Mouse (Mus musculus) forebrain, embryonic 13.5 days (tissue): ENCODE measurements around the gene Tvp23a. TPM values are rescaled to one million over a fixed set of nuclear protein-coding genes. Genes with fewer than 3 reads are reported as not detected.

Experiments used
- ATAC-seq: fragments of 200-750 bp; cut with Nextera tagmentation; 2 replicates; pipeline ENCODE4 v1.8.0; 2017
- H3K27ac ChIP-seq: fragments of 300-500 bp; sonication (generic); 2 replicates; pipeline ENCODE4 v1.5.1; 2015; ENCODE audit warnings: inconsistent platforms, mild to moderate bottlenecking, moderate library complexity
- H3K27me3 ChIP-seq: fragments of 300-500 bp; sonication (generic); 2 replicates; pipeline ENCODE4 v1.6.1; 2015; ENCODE audit warnings: mild to moderate bottlenecking, inconsistent platforms
- H3K36me3 ChIP-seq: fragments of 300-500 bp; sonication (generic); 2 replicates; pipeline ENCODE4 v1.6.1; 2015; ENCODE audit warnings: mild to moderate bottlenecking, inconsistent platforms; ENCODE audit not compliant: poor library complexity, severe bottlenecking
- H3K4me1 ChIP-seq: fragments of 300-500 bp; sonication (generic); 2 replicates; pipeline ENCODE4 v1.6.1; 2015; ENCODE audit warnings: inconsistent platforms
- H3K4me2 ChIP-seq: fragments of 300-500 bp; sonication (generic); 2 replicates; pipeline ENCODE4 v1.6.1; 2015; ENCODE audit warnings: inconsistent platforms, mild to moderate bottlenecking, moderate library complexity
- H3K4me3 ChIP-seq: fragments of 300-500 bp; sonication (generic); 2 replicates; pipeline ENCODE4 v1.5.1; 2015; ENCODE audit warnings: mild to moderate bottlenecking, inconsistent platforms
- H3K9ac ChIP-seq: fragments of 300-500 bp; sonication (generic); 2 replicates; pipeline ENCODE4 v1.6.1; 2015; ENCODE audit warnings: mild to moderate bottlenecking, inconsistent platforms
- H3K9me3 ChIP-seq: fragments of 300-500 bp; sonication (generic); replicated peaks from 2 replicates; pipeline ENCODE4 v1.6.1; 2016; ENCODE audit warnings: inconsistent platforms
- WGBS: fragments of 180-500 bp; shearing (Covaris S2); methylation state at CpG from one replicate; pipeline ENCODE4 v1.1.7; 2015; 5-methylcytosine and 5-hydroxymethylcytosine counted together
- polyA plus RNA-seq: library from polyadenylated mRNA; unstranded; fragments of >200 nt; fragmentation: Nextera tagmentation; extraction: Ambion mirVana; gene quantifications from 2 replicates; pipeline ENCODE4 v1.2.1, GENCODE M21; 2015

Gene Tvp23a
- polyA plus RNA-seq, 1 experiment from 2014 or later = 37.1 TPM

DNA sequence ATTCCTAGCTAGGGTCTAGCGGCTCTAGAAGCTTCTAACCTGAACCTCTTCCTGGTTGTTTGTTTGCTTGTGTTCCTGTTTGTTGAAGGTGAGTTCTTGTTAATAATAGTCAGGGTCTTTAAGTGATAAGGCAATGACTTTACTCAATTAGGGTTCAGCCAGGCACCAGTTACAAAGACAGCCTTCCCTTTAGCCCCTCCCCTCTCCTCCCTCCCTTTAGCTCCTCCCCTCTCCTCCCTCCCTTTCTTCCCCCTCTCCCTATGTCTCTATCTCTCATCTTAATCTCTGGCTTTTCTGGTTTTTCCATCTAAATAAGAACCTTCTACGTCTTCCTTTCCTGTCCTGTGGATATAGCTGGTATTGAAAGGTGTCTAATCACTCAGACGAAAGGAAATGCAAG is 62.6 kb downstream of the Tvp23a start:
- ATAC-seq = no peak
- Histone ChIP-seq H3K27ac (no peak overlapping the region), H3K4me1 (no peaks in the 10 kb centered on the region), H3K9me3 (no peaks in the 10 kb centered on the region), H3K4me2 (no peak overlapping the region), H3K9ac (no peak overlapping the region), H3K27me3 (no peaks in the 10 kb centered on the region), H3K4me3 (no peak overlapping the region), H3K36me3 (no peaks in the 10 kb centered on the region)
- WGBS = 74% methylated on average over 3 of the region's 3 CpGs

DNA sequence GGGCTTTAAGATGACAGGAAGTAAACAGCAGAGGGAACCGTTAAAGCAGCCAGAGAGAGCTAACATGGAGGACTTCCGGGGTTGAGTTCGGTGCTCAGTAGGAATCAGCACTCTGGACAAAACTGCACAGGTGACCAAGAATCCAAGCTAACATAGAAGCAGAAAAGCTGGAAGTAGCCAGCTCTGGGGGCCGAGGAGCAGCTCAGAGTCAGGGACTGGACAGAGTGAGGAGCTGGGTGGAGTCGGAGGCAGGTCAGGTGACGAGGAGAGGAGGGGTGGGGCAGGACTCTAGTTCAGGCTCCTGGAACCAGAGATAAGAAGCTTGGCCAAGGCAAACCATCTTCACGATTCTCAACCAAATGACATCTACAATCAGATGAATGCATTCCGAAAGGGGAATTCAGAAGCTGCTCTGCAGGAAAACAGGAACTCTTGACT is 63.1 kb downstream of the Tvp23a start:
- no peak for ATAC-seq
- H3K27me3 ChIP-seq = no peaks in the 10 kb centered on the region
- no peak overlapping the region for H3K4me3 ChIP-seq
- H3K27ac ChIP-seq = no peak overlapping the region
- no peak overlapping the region for H3K9ac ChIP-seq
- H3K4me2 ChIP-seq = 0 out of 2 replicates have a peak overlapping the region, but pooled peaks have one; percentile 10
- no peaks in the 10 kb centered on the region for H3K4me1 ChIP-seq
- H3K36me3 ChIP-seq = no peaks in the 10 kb centered on the region
- no peaks in the 10 kb centered on the region for H3K9me3 ChIP-seq
- 42% methylated on average over 8 of the region's 8 CpGs for WGBS

DNA sequence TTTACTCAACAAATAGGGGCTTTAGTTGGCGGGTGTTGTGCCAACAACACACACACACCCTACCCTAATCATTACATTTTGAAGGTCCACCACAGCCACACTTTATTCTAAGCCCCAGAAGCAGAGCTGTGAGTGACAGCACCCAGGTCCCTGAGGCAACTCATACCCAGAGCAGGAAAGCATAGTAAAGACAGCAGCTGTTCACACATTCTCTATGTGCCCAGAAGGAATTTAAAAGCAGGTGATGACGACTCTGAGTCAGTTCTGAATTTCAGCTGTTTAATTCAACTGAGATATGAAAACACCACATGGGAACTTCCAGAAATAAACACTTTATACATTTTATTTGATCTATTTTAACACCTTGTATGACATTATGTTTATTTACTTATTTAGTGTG is 67.6 kb downstream of the Tvp23a start:
- H3K4me3 ChIP-seq = no peak overlapping the region
- no peak for ATAC-seq
- peaks cover 7% of the 10 kb centered on the region for H3K4me1 ChIP-seq
- WGBS = 70% methylated on average over 2 of the region's 2 CpGs
- H3K36me3 ChIP-seq = no peaks in the 10 kb centered on the region
- no peak overlapping the region for H3K9ac ChIP-seq
- no peak overlapping the region for H3K4me2 ChIP-seq
- no peaks in the 10 kb centered on the region for H3K27me3 ChIP-seq
- H3K27ac ChIP-seq = no peak overlapping the region
- no peaks in the 10 kb centered on the region for H3K9me3 ChIP-seq

DNA sequence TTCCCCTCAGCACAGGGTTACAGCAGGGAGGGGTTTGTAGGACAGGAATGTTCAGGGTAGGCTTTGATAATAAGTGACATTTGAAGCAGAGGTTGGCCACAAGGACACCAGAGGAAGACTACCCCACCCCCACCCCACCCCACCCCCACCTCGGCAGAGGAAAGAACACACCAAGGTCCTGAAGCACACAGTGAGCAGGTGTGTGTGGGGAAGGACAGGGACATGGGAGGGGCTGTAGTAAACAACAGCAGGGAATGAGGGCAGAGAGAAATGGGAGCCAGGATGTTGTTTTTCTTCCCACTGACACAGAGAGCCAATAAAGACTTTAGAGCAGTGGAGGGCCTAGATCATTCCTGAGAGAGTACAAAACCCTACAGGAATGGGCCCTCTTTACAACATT is 69.9 kb downstream of the Tvp23a start:
- no peaks in the 10 kb centered on the region for H3K36me3 ChIP-seq
- WGBS = 68% methylated on average over 1 of the region's 1 CpGs
- H3K9ac ChIP-seq = no peak overlapping the region
- H3K9me3 ChIP-seq = no peaks in the 10 kb centered on the region
- H3K4me3 ChIP-seq = no peak overlapping the region
- peaks cover 11% of the 10 kb centered on the region for H3K4me1 ChIP-seq
- no peaks in the 10 kb centered on the region for H3K27me3 ChIP-seq
- no peak for ATAC-seq
- no peak overlapping the region for H3K4me2 ChIP-seq
- no peak overlapping the region for H3K27ac ChIP-seq

DNA sequence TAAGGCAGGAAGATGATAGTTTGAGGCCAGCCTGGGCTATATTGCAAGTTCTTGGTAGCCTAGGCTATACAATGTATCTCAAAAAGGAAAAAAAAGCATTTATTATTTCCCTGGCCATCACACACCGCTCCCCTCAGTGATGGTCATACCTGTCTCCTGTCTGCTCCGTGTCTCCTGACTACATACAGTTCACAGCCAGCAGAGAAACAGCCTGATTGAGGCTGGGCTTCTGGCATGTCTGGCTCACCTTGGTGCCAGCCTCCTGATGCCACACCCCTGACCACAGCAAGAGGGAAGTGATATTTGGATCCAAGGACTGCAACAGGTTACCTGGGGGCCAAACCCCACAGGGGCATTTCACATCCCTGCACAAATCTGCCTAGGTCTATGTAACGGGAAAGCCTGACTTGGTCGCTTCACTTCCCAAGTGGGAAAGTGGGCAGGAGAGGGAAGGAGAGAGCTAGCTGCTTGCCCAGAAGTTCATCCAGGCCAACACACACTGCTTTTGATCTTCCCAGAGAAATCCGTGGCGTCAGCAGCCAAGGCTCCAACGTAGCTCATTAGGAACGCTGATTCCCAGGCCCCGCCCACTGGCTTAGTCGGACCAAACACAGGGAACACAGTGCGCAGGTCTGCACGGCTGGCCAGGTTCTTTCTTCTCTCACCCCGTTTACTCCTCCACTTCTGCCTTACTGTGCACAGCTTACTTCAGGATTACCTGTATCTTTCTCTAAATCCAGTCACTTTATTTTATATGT is 72.7 kb downstream of the Tvp23a start:
- Histone ChIP-seq H3K27ac (no peak overlapping the region), H3K27me3 (no peaks in the 10 kb centered on the region), H3K4me2 (peak overlapping the region; percentile 58), H3K36me3 (no peaks in the 10 kb centered on the region), H3K4me1 (peaks cover 13% of the 10 kb centered on the region), H3K9ac (peak overlapping the region; percentile 37; the same call in 1 of the 2 replicates), H3K4me3 (peak overlapping the region; percentile 23), H3K9me3 (no peaks in the 10 kb centered on the region)
- WGBS = 18% methylated on average over 13 of the region's 13 CpGs
- ATAC-seq = peak; percentile 90

DNA sequence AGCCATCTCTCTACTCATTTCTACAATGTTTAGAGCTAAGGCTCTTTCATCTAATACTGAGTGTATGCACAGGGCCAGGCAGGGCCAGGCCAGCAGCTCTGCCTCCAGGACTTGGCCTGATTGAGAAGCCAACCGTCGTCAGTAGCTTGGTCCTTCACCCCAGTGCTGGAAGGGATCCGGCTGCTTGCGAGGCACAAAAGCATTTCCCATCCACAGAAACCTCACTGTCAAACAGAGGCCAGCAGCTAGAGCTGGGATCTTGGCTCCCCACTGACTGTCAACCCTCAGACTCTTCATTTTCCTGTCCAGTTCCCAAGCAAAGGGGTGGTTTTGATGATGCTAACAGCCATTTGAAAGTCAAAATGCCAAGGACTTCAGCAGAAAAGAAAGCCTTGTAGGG is 74.8 kb downstream of the Tvp23a start:
- ATAC-seq = no peak
- Histone ChIP-seq H3K36me3 (no peaks in the 10 kb centered on the region), H3K4me2 (no peak overlapping the region), H3K27ac (no peak overlapping the region), H3K4me1 (peaks cover 14% of the 10 kb centered on the region), H3K4me3 (no peak overlapping the region), H3K9me3 (no peaks in the 10 kb centered on the region), H3K27me3 (no peaks in the 10 kb centered on the region), H3K9ac (no peak overlapping the region)
- 78% methylated on average over 4 of the region's 4 CpGs for WGBS

Other genes with a start within 250 kb of the Tvp23a start
- 2.2 and 2.3 TPM in 2 replicates for gene Emp2, start 133.4 kb downstream of the Tvp23a start, polyA plus RNA-seq
- gene Tekt5, start 51.9 kb downstream of the Tvp23a start, polyA plus RNA-seq = 0.74 and 1.4 TPM in 2 replicates
- gene Nubp1, start 35.4 kb downstream of the Tvp23a start, polyA plus RNA-seq = 51.9 and 56.4 TPM in 2 replicates
- 0.29 and 0.40 TPM in 2 replicates for gene Ciita, start 32.7 kb upstream of the Tvp23a start, polyA plus RNA-seq
- 15.0 and 17.3 TPM in 2 replicates for gene Dexi, start 95.7 kb upstream of the Tvp23a start, polyA plus RNA-seq
- gene Clec16a, start 98.0 kb upstream of the Tvp23a start, polyA plus RNA-seq = 54.3 and 61.7 TPM in 2 replicates